Mouse (Mus musculus): ENCODE results near the gene Ccnjl.

The Ccnjl gene

GRCm38 (mm10) chr11:43569595-43569994 is 41.0 kb downstream of the Ccnjl start:
- peak; percentile 86 to 87 for DNase-seq

GRCm38 (mm10) chr11:43575061-43575375 is 46.4 kb downstream of the Ccnjl start:
- no peak for DNase-seq

DNA sequence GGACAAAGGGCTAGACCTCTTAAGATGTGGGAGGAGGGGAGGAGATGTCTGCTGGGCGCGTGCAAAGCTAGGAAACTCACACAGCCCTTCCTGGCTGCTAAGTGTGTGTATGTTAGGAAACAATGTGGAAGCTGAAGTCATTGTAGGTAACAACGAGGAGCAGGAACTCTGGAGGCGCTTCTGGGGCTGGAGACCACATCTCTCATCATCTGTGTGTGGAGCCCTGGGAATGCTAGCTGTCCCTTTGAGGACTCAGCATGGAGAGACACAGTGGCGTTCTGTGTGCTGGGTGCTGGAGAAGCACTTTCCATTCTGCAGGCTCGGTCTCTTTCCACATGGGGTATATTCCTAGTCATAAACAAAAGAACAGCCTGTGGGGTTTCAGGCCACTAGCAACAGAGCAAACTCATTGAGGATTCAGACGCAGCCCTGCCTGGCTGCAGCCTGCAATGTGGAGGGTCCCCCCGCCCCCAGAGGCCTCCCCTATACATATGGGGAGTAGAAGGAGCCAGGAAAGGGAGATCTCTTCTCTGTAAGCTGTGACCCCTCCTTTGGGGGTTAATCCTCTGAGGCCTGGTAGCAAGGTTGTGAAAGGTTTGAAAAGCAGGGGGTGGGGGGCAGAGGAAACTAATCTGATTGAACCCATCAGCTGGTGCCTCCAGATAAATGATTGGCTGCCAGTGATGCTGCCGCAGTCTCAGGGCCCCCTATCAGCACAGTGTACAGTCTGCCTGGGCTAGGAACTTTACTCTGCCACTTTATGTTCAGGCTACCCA is 47.0 kb downstream of the Ccnjl start:
- no peak for DNase-seq

GRCm38 (mm10) chr11:43577713-43578478 is 49.3 kb downstream of the Ccnjl start:
- DNase-seq, result no peak

GRCm38 (mm10) chr11:43585211-43586005 is 56.8 kb downstream of the Ccnjl start:
- no peak for DNase-seq

DNA sequence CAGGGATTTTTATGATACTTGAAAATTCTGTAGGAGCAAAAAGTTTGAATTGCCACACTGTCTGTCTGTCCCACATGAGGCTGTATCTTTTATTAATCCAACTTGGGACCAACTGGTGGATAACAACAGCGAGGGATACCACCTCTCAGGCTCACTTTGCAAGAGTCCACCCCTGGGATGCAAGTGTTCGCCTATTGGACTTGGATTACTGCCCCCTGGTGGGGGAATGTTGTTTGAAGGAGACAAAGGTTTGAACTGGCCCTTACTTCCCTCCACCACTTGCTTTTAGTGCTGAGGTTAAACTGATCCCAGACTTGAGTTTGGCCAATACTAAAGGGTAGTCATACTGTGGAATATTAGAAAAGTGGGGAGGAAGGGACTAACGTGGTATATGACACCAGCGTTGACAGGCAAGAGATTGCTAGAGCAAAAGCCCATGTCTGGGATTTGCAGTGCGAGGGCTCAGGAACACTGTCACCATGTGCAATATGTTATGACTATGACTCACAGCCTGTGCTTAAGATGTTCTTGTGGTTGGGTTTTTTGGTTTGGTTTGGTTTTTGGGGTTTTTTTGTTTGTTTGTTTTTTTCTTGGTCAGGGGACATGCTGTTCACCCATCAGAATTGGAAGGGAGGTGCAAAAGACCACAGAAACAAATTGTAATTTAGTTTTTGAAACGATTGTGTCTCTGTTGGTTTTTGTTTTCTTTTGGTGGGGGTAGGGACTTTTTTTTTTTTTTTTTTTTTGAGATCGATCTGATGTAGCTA is 57.9 kb downstream of the Ccnjl start, which contains the start of gene 4933415A04Rik:
Gene 4933415A04Rik, plus strand, starts transcription at position 717 of the 767 bp plus-strand sequence.
- DNase-seq, result peak; percentile 76 to 93

GRCm38 (mm10) chr11:43589530-43590072 is 61.0 kb downstream of the Ccnjl start:
- no peak for DNase-seq

- DNase-seq, result no peak
These were observed 72.9 kb downstream of the Ccnjl start, which contains the start of gene Fabp6 for GRCm38 (mm10) chr11:43601440-43601839. Fabp6 (minus strand) TSS chr11:43601540.

DNA sequence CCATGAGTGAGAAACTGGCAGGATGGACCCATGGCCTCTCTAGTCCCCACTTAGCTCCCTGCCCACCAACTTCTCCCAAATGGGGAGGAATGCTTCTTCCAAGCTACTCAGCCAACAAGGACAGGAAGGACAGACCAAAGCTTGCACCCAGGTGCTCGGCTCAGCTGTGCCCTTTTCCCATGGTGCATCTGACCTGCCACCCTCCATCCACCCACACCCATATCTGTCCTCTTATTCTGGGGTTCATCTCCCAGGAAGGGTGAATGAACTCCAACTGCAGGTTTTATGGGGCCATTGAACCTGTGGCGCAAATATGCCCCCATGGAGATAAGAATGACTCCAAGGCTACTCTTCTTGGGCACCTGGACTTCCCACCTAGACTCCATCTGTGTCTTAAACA is 75.6 kb downstream of the Ccnjl start:
- DNase-seq, result no peak

GRCm38 (mm10) chr11:43604891-43605290 is 76.3 kb downstream of the Ccnjl start:
- DNase-seq, result no peak

DNA sequence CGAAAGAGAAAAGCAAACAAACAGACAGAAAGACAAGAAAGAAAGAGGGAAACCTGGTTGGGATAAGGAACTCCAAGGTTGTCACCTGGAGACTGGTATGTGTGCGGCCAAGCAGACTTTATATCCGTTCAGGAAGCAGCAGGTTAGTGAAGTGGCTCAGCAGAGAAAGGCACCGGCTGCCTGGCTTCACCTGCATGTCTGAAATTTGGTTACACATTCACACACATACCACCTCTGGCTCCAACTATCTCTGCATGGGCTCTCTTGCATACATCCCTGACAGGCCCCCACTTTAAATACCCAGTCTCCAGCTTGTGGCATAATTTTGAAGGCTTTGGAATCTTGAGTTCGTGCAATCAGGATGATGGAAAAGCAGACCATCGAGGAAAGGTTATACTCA is 77.3 kb downstream of the Ccnjl start:
- DNase-seq, result no peak

- DNase-seq, result no peak
These were observed 79.9 kb downstream of the Ccnjl start for GRCm38 (mm10) chr11:43608440-43608839.

DNA sequence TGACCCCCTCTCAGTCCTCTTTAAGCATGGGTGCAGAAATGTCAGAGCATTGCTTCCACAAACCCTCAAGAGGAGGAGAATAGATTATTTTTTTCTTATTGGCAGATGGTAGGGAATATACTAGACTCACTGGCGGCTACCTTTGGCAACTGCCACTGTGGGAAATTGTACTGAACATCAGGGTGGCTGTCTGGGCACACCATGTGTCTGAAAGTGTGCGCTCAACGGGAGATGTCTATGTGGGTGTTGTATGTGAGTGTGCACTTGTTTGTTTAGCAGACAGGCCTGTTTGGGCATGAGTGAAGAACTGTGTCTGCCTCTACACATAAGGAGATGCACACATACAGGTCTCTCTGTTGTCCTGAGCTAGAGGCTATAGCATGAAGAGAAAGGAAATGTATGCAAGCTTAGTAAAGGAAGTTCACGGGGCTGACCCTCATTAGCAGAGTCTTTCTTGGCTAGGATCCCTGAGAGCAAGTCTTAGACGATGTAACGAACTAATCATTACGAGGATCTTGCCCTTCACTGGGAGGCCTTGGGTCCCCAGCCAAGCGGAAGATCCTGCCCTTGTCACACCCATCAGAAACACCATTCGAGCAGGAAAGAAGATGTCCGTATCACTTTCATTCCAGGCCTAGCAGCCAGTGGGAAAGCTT is 81.5 kb downstream of the Ccnjl start:
- DNase-seq, result no peak

DNA sequence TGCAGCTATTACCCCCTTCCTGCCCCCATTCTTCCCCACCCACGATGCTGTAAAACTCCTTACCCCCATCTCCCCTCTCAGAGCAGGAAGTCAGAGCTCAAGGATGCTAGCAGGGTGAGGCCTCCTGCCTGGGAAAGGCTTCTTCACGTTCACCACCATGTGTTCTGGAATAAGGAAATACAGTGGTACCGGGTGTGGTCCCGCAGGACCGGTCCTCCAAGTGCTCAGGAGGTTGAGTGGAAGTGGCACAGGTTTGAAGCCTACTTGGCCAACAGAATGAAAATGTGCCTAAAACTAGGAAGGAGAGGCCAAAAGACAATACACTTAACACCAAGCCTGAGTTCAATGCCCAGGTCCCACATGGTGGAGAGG is 82.1 kb downstream of the Ccnjl start:
- no peak for DNase-seq

DNA sequence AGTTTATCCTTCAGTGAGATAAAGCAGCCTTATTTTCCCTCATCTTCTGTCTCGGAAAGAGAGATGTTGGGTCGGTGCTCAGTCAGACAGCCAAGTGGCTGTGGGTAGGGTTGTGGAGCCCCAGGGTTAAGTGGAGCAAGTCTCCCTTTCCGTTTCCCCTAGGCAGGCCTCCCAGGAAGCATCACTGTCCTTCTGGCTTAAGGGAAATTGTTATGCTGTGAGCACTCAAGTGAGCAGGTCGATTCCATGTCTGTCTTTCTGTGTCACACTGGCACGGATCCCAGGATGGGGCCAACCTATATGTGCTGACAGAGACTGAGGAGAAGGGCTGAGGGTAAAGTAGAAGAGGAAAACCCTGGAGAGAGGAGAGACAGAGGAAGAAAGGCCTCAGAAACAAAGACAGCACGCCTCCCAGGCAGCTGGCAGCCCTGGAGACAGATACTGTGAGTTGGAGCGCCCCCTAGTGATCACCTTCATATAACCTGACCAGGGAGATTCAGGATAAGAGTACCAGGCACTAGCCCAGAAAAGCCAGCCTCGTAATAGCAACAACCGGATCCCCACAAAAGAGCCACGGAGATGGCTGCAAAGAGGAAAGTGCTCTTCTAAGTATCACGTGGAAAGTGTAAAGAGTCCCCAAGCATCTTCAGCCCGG is 84.4 kb downstream of the Ccnjl start:
- peak; percentile 81 to 93 for DNase-seq

- DNase-seq, result no peak
These were observed 89.3 kb downstream of the Ccnjl start for GRCm38 (mm10) chr11:43617924-43618323.

DNA sequence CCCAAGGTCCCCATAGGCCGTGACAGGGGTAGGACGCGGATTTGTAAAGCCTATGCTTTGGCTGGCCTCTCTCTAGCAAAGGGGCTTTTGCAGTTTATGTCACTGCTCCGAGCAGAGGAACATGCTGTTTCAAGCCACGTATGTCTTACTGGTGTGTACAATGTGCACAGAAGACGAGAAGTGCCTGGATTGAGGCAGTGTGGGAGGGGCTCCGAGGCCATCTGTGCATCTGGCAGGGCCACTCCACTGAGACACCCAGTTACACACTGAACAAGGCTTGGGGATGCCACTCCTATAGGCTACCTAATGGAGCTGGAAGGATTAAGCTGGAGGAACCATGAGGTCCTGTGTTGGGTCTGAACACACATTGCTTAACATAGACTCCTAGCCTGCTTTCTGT is 89.8 kb downstream of the Ccnjl start:
- DNase-seq, result no peak

DNA sequence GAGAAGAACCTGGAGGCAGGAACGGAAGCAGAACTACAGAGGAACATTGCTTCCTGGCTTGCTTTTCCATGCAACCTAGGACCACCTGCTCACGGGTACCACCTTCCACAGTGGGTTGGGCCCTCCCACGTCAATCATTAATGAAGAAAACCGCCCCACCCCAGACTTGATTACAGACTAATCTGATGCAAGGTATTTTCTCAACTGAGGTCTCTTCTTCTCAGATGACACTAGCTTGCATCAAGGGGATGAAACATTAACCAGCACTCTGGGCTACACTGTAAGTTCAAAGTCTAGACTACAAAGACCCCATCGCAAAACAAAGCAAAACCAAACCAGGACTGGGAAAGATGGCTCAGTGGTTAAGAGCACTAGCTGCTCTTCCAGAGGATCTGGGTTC is 93.2 kb downstream of the Ccnjl start:
- DNase-seq, result peak; percentile 70 to 77

DNA sequence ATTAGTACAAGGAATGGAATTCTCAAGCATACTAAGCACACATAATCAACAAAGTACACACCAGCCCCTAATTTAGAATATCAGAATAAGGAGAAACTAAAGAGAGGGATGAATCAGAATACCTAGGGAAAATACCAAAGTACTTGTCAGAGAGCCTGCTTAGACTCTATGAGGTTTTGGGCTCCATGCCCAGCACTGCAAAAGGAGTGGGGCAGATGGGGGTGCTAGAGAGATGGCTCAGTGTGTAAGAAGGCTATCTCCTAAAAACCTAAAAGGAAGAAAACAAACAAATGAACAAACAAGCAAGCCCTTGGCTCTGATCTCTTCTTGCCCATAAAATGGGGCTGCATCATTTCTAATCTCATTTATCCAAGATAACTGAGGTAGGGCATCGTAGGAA is 95.8 kb downstream of the Ccnjl start:
- DNase-seq, result peak in 1 of 2 experiments; percentile 58

DNA sequence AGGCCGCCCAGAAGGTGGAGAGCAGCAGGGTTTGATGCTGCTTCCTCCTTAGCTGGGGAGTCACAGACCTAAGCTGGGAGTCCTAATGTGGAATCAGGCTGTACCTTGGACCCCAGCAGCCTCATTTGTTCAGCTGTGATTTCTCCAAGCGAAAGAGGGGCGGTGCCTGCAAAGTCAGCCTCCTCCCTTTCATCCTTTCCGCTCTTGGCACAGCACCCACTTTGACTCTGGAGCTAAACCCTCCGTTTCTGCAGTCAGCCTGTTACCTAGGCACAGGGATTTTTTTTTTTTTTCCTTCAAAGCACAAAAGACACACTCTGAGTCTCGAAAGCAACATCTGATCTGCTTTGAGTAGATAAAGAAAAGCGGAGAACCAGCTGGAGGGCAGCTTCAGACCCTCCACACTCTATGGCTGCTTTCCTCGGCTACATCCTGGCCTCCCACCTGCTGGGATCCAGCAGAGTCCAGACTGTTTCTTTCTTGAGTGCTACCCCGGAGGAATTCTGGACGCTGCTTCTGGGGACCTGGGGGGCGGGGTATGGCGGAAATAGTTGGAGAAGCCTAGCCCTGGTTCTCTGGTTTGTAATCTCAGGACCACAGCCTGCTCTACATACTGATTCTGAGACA is 97.8 kb downstream of the Ccnjl start:
- DNase-seq, result peak; percentile 89 to 90
